Mouse (Mus musculus) megakaryocyte progenitor cell, adult 5-6 weeks (primary cell): ENCODE data around the gene Slfn1. TPM values are rescaled to one million over a fixed set of nuclear protein-coding genes. Genes with fewer than 3 reads are reported as not detected.
"Not testable (repeated sequence)": the region's sequence is repeated elsewhere in the genome, so short reads cannot be mapped to it uniquely, and the experiment has no call there.

Source experiments
- ATAC-seq: replicated peaks from 2 replicates; pipeline ENCODE4 v1.8.0; 2016; ENCODE audit warnings: mild to moderate bottlenecking, moderate TSS enrichment, inconsistent platforms; ENCODE audit not compliant: poor library complexity
- total RNA-seq, 2 experiments: library from RNA; stranded (forward) in 1 of 2; stranded (reverse) in 1 of 2; fragments of 157-497, 149-512 nt in 1 of 2; fragments of 200-1000 nt in 1 of 2; gene quantifications; 2 replicates each; pipeline versions ENCODE4 v1.2.3 to v1.2.4; 2015 to 2017

Slfn1 gene
- total RNA-seq (2015) (2.7 and 3.3 TPM in 2 replicates), total RNA-seq (2017) (5.4 and 5.8 TPM in 2 replicates)

GRCm38 (mm10) chr11:83116597-83117227 is at the start of gene Slfn1:
Gene Slfn1, plus strand, starts transcription at chr11:83116849.
- 0 out of 2 replicates have a peak, but pooled peaks have one; percentile 39 for ATAC-seq

GRCm38 (mm10) chr11:83067982-83068694 is 48.5 kb upstream of the Slfn1 start:
- ATAC-seq: no peak

- no peak for ATAC-seq
Measured at GRCm38 (mm10) chr11:83070321-83070970, 46.2 kb upstream of the Slfn1 start.

GRCm38 (mm10) chr11:83077714-83078422 is 38.8 kb upstream of the Slfn1 start:
- ATAC-seq: peak; percentile 97

- no peak for ATAC-seq
Measured at GRCm38 (mm10) chr11:83078423-83079140, 38.1 kb upstream of the Slfn1 start.

- ATAC-seq: no peak
Measured at GRCm38 (mm10) chr11:83079487-83080199, 37.0 kb upstream of the Slfn1 start.

- ATAC-seq: peak; percentile 54
Measured at GRCm38 (mm10) chr11:83082741-83083473, 33.7 kb upstream of the Slfn1 start.

- ATAC-seq: no peak
Measured at GRCm38 (mm10) chr11:83084161-83084560, 32.5 kb upstream of the Slfn1 start.

- ATAC-seq: no peak
Measured at GRCm38 (mm10) chr11:83084761-83085160, 31.9 kb upstream of the Slfn1 start.

GRCm38 (mm10) chr11:83115138-83115537 is 1.5 kb upstream of the Slfn1 start:
- ATAC-seq: 0 out of 2 replicates have a peak, but pooled peaks have one; percentile 31

- ATAC-seq: 0 out of 2 replicates have a peak, but pooled peaks have one; percentile 31
Measured at GRCm38 (mm10) chr11:83118056-83118455, 1.4 kb downstream of the Slfn1 start.

- no peak for ATAC-seq
Measured at GRCm38 (mm10) chr11:83121131-83121685, 4.6 kb downstream of the Slfn1 start.

GRCm38 (mm10) chr11:83123198-83123597 is 6.5 kb downstream of the Slfn1 start:
- no peak for ATAC-seq

- peak; percentile 80 for ATAC-seq
Measured at GRCm38 (mm10) chr11:83124906-83125305, 8.3 kb downstream of the Slfn1 start.

GRCm38 (mm10) chr11:83125633-83126032 is 9.0 kb downstream of the Slfn1 start:
- ATAC-seq: not testable (repeated sequence)

- not testable (repeated sequence) for ATAC-seq
Measured at GRCm38 (mm10) chr11:83137253-83137652, 20.6 kb downstream of the Slfn1 start.

GRCm38 (mm10) chr11:83148939-83149338 is 32.3 kb downstream of the Slfn1 start:
- ATAC-seq: not testable (repeated sequence)
